Mouse (Mus musculus) midbrain, embryonic 12.5 days (tissue): ENCODE results near the gene Bst2. TPM values are rescaled to one million over a fixed set of nuclear protein-coding genes. Genes with fewer than 3 reads are reported as not detected.
"Not testable (repeated sequence)": the region's sequence is repeated elsewhere in the genome, so short reads cannot be mapped to it uniquely, and the experiment has no call there.

Experiments
- ATAC-seq: fragments of 200-750 bp; cut with Nextera tagmentation; 2 replicates; pipeline ENCODE4 v1.8.0; 2017; ENCODE audit warnings: low read depth, moderate TSS enrichment, moderate library complexity; ENCODE audit not compliant: low FRiP score
- H3K27ac ChIP-seq: fragments of 300-500 bp; sonication (generic); replicated peaks from 2 replicates; pipeline ENCODE4 v1.5.1; 2016; ENCODE audit warnings: mild to moderate bottlenecking
- H3K27me3 ChIP-seq: fragments of 300-500 bp; sonication (generic); 2 replicates; pipeline ENCODE4 v1.6.1; 2016; ENCODE audit warnings: mild to moderate bottlenecking
- H3K36me3 ChIP-seq: fragments of 300-500 bp; sonication (generic); 2 replicates; pipeline ENCODE4 v1.6.1; 2016
- H3K4me1 ChIP-seq: fragments of 300-500 bp; sonication (generic); 2 replicates; pipeline ENCODE4 v1.6.1; 2016
- H3K4me2 ChIP-seq: fragments of 300-500 bp; sonication (generic); replicated peaks from 2 replicates; pipeline ENCODE4 v1.6.1; 2016; ENCODE audit warnings: mild to moderate bottlenecking, moderate library complexity
- H3K4me3 ChIP-seq: fragments of 300-500 bp; sonication (generic); 2 replicates; pipeline ENCODE4 v1.5.1; 2016; ENCODE audit warnings: mild to moderate bottlenecking
- H3K9ac ChIP-seq: fragments of 300-500 bp; sonication (generic); replicated peaks from 2 replicates; pipeline ENCODE4 v1.6.1; 2016; ENCODE audit warnings: mild to moderate bottlenecking, moderate library complexity
- H3K9me3 ChIP-seq: fragments of 300-500 bp; sonication (generic); 2 replicates; pipeline ENCODE4 v1.6.1; 2016; ENCODE audit warnings: mild to moderate bottlenecking
- WGBS: fragments of 180-500 bp; shearing (Covaris S2); methylation state at CpG from one replicate; pipeline ENCODE4 v1.1.7; 2016; 5-methylcytosine and 5-hydroxymethylcytosine counted together
- polyA plus RNA-seq: library from polyadenylated mRNA; unstranded; fragments of >200 nt; fragmentation: Nextera tagmentation; extraction: Ambion mirVana; gene quantifications from 2 replicates; pipeline ENCODE4 v1.2.1, GENCODE M21; 2016

Gene Bst2
- polyA plus RNA-seq, 1 experiment from 2014 or later = 14.5 TPM

DNA sequence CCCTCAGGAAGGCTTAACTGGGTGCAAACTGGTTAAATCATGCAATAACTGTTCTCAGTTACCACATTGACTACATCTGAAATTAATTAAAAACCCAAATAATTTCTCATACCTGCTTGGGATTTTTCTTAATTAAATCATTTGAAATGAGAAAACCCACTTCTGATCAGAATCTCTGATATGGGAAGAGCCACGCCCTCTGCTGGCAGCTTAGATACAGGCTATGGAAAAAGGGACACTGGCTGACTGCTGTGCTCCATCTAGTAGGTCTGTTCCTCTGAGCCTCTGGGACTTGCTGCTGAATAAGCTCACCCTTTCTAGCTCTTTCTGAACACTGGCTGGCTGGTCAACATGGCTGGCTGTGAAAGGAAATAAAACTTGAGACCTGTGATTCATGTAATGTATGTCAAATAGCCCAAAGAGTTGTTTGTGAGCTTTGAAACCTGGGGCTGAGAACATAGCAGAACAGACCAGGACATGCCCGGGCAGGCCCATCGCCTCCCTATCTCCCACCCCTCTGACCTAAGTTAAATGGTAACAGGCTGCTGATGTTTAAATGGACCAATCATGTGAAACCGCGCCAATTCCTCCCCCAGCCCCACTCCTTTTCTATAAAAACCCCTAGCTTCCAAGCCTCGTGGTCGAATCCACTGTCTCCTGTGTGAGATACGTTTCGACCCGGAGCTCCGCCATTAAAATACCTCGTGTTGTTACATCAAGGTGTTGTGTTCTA is 6.4 kb downstream of the Bst2 start:
- H3K36me3 ChIP-seq, H3K4me2 ChIP-seq, H3K4me1 ChIP-seq, H3K27ac ChIP-seq, H3K4me3 ChIP-seq, H3K9me3 ChIP-seq, ATAC-seq, H3K9ac ChIP-seq: not testable (repeated sequence)
- H3K27me3 ChIP-seq = peaks cover 39% of the 10 kb centered on the region
- 66% methylated on average over 5 of the region's 12 CpGs for WGBS

DNA sequence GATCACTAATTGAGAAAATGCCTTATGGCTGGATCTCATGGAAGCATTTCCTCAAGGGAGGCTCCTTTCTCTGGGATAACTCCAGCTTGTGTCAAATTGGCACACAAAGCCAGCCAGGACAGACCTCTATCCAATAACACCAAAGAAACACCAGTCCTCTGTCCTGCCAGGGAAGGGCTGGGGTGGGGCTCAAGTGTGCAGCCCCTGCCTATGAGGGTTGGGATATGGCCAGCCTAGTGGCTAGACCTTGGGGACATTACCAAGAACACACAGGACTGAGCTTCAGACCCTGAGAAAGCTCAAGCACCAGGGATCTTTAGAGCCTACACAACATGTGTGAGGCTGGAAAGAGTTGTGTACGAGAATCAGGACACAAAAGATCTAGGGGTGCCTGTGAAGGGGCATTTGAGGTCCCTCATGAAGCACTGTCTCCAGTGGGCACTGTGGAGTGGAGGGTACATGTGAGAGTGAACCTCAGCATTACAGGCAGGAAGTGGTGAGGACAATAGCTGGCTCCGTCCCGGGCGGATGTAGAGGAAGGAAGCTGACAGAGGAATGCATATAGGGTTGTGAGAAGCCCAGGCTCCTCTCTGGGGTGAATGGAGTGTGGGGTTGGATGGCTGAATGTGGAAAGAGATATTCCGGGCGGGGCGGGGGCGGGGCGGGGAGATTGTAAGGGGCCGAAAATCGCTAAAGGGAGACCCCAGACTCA is 8.7 kb downstream of the Bst2 start:
- Histone ChIP-seq H3K9me3 (no peaks in the 10 kb centered on the region), H3K9ac (no peak overlapping the region), H3K36me3 (no peaks in the 10 kb centered on the region), H3K4me3 (no peak overlapping the region), H3K27ac (no peak overlapping the region), H3K4me2 (no peak overlapping the region), H3K27me3 (peaks cover 54% of the 10 kb centered on the region), H3K4me1 (peaks cover 15% of the 10 kb centered on the region)
- 88% methylated on average over 11 of the region's 11 CpGs for WGBS
- ATAC-seq = no peak

DNA sequence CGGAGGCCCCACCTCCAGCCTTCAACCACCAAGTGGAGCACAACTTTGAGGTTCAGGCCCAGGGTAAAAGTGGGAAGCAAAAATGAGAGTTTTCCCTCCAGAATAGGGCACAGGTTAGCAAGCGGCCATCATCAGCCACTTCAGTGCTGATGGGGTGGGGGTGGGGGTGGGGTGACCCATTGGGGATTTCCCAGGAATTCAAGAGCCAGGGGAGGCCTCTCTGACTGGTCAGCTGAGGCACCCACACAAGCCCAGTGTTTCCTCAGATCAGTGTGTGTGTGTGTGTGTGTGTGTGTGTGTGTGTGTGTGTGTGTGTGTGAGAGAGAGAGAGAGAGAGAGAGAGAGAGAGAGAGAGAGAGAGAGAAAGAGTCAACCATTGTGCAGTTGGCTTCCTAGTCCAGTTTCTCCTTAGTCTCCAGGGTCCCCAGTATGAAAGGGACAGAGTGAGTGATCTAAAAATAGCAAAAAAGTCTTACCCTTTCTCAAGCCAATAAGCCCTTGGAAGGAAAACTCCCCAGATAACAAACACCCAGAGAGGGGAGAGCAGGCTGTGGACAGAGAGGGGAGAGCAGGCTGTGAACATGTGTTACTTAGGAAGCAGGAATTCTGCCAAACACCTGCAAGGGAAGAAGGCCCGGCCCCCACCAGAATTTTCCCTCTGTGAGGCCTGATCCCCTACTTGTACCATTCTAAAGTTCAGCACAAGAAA is 9.9 kb downstream of the Bst2 start:
- ATAC-seq = no peak
- H3K9ac ChIP-seq = no peak overlapping the region
- no peak overlapping the region for H3K27ac ChIP-seq
- no peaks in the 10 kb centered on the region for H3K36me3 ChIP-seq
- peaks cover 65% of the 10 kb centered on the region for H3K27me3 ChIP-seq
- peaks cover 15% of the 10 kb centered on the region for H3K4me1 ChIP-seq
- H3K4me2 ChIP-seq = no peak overlapping the region
- H3K4me3 ChIP-seq = no peak overlapping the region
- 53% methylated on average over 3 of the region's 3 CpGs for WGBS
- no peaks in the 10 kb centered on the region for H3K9me3 ChIP-seq

DNA sequence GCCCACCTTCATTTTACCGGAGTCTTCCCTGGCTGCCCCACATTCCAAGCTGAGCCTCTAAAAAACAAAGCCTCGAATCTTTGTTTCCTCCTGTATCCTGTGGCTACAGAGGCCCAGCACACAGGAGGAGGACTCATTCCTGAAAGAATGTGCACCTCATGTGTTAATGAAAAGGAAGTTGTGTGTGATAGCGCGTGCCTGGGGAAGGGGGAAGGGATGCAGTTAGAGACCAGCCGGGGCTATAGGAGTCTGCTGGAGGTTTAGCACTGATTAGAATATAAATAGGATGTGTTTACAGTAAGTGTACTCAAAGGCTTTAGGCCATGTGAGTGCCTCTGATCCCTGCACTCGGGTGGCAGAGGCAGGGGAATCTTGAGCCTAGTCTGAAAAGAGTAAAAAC is 11.0 kb downstream of the Bst2 start:
- Histone ChIP-seq H3K4me2 (no peak overlapping the region), H3K27me3 (peaks cover 68% of the 10 kb centered on the region), H3K9me3 (no peaks in the 10 kb centered on the region), H3K9ac (no peak overlapping the region), H3K4me1 (peaks cover 15% of the 10 kb centered on the region), H3K36me3 (no peaks in the 10 kb centered on the region), H3K4me3 (no peak overlapping the region), H3K27ac (no peak overlapping the region)
- 2% methylated on average over 6 of the region's 6 CpGs for WGBS
- ATAC-seq = no peak

GRCm38 (mm10) chr8:71525226-71526050 is 11.8 kb downstream of the Bst2 start, which contains the start of gene Ccdc194:
Gene Ccdc194, minus strand, starts transcription at chr8:71525711.
- no peak within 1 kb of the TSS for H3K9ac ChIP-seq
- 0 out of 2 replicates have a peak within 1 kb of the TSS, but pooled peaks have one; percentile 3 for H3K4me3 ChIP-seq
- WGBS = 6% methylated on average over 46 of the region's 46 CpGs
- no peaks in the 10 kb centered on the region for H3K36me3 ChIP-seq
- no peak within 1 kb of the TSS for H3K27ac ChIP-seq
- H3K27me3 ChIP-seq = peaks cover 72% of the 10 kb centered on the region
- H3K9me3 ChIP-seq = no peaks in the 10 kb centered on the region
- peaks cover 15% of the 10 kb centered on the region for H3K4me1 ChIP-seq
- H3K4me2 ChIP-seq = peak within 1 kb of the TSS; percentile 25; the same call in 1 of the 2 replicates
- no peak for ATAC-seq

DNA sequence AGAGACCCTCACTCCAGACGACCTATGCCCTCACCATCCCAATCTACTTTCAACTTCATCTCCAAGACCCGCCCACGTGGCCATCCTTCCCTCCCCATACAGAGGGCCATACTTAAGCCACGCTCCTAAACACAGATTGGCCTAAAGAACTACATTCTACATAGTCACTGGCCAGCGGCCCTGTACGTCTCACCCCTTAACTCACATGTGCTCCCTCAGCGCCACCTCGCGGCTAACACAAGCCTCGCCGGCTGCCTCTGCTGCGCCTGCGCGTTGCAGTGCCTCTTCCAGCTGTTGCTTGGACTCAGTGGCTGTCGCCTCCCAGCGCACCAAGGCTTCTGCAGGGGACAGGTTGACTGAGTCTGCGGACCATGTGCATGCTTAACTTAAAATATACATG is 15.6 kb downstream of the Bst2 start:
- no peak overlapping the region for H3K27ac ChIP-seq
- H3K4me1 ChIP-seq = peaks cover 16% of the 10 kb centered on the region
- no peak overlapping the region for H3K4me2 ChIP-seq
- H3K36me3 ChIP-seq = no peaks in the 10 kb centered on the region
- H3K9ac ChIP-seq = no peak overlapping the region
- 3% methylated on average over 17 of the region's 17 CpGs for WGBS
- peaks cover 52% of the 10 kb centered on the region for H3K27me3 ChIP-seq
- peak; percentile 88 for ATAC-seq
- no peak overlapping the region for H3K4me3 ChIP-seq
- H3K9me3 ChIP-seq = no peaks in the 10 kb centered on the region

- peaks cover 28% of the 10 kb centered on the region for H3K27me3 ChIP-seq
- not testable (repeated sequence) for H3K4me3 ChIP-seq, H3K9me3 ChIP-seq, ATAC-seq, H3K27ac ChIP-seq, H3K4me1 ChIP-seq, H3K9ac ChIP-seq, H3K36me3 ChIP-seq, H3K4me2 ChIP-seq
- 42% methylated on average over 9 of the region's 10 CpGs for WGBS
Observed at GRCm38 (mm10) chr8:71519037-71519825, 18.0 kb downstream of the Bst2 start.

GRCm38 (mm10) chr8:71516786-71517185 is 20.5 kb downstream of the Bst2 start:
- Histone ChIP-seq H3K36me3 (no peaks in the 10 kb centered on the region), H3K4me2 (no peak overlapping the region), H3K4me1 (peaks cover 4% of the 10 kb centered on the region; the same call in 1 of the 2 replicates), H3K4me3 (no peak overlapping the region), H3K27ac (no peak overlapping the region), H3K9ac (no peak overlapping the region), H3K9me3 (no peaks in the 10 kb centered on the region), H3K27me3 (peaks cover 8% of the 10 kb centered on the region)
- ATAC-seq = no peak
- whole genome bisulfite sequencing = 28% methylated on average over 6 of the region's 6 CpGs

GRCm38 (mm10) chr8:71515043-71515442 is 22.2 kb downstream of the Bst2 start:
- Histone ChIP-seq H3K4me2 (no peak overlapping the region), H3K36me3 (no peaks in the 10 kb centered on the region), H3K4me1 (peaks cover 4% of the 10 kb centered on the region; the same call in 1 of the 2 replicates), H3K9ac (no peak overlapping the region), H3K27ac (no peak overlapping the region), H3K27me3 (peaks cover 20% of the 10 kb centered on the region), H3K9me3 (no peaks in the 10 kb centered on the region), H3K4me3 (no peak overlapping the region)
- ATAC-seq = no peak
- WGBS = 67% methylated on average over 5 of the region's 5 CpGs

DNA sequence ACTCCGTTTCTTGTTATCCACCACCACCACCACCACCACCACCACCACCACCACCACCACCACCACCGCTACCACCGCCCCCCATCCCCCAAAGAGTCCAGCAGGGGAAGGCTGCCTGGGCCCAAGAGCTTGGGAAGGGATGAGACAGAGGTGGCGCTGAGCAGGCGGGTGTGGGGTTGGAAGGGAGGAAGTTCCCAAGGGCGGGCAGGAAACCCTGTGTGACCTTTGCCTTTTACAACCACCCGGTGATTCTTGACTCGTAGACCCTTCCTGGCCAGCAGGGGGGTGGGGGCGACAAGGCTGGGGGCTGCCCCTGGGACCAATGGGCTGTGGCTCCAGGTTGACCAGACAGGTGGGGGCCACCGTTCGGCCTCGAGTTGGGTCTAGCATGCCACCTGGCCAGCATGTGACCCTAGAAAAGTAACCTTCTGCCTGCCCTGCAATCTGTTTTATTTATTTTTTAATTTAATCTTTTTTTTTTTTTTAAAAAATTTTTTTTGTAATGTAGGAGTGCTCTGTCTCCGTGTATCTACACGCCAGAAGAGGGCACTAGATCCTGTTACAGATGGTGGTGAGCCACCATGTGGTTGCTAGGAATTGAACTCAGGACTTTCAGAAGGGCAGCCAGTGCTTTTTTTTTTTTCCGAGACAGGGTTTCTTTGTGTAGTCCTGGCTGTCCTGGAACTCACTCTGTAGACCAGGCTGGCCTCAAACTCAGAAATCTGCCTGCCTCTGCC is 24.1 kb downstream of the Bst2 start:
- Histone ChIP-seq H3K9me3 (no peaks in the 10 kb centered on the region), H3K4me3 (no peak overlapping the region), H3K4me2 (no peak overlapping the region), H3K36me3 (no peaks in the 10 kb centered on the region), H3K27ac (no peak overlapping the region), H3K9ac (no peak overlapping the region), H3K27me3 (peaks cover 37% of the 10 kb centered on the region), H3K4me1 (peaks cover 4% of the 10 kb centered on the region; the same call in 1 of the 2 replicates)
- ATAC-seq = no peak
- WGBS = 76% methylated on average over 15 of the region's 15 CpGs
